Mouse (Mus musculus) gastrocnemius, postnatal 4 days (tissue): ENCODE data around the gene Ptpdc1. TPM values are rescaled to one million over a fixed set of nuclear protein-coding genes. Genes with fewer than 3 reads are reported as not detected.

Source experiments
- DNase-seq, 2 experiments: peaks; one replicate each; pipeline ENCODE4 v3.0.0; 2021 to 2022; ENCODE audit warnings: low spot score in 2 of 2, mixed read lengths in 2 of 2
- total RNA-seq, 2 experiments: library from RNA; stranded (reverse); gene quantifications; 2 replicates each; pipeline ENCODE4 v1.2.3; 2021

Ptpdc1 gene
- total RNA-seq, 2 experiments from 2014 or later: 12.6 to 14.6 TPM

- no peak for DNase-seq
Observed at GRCm38 (mm10) chr13:48657791-48658190, 32.3 kb upstream of the Ptpdc1 start.

DNA sequence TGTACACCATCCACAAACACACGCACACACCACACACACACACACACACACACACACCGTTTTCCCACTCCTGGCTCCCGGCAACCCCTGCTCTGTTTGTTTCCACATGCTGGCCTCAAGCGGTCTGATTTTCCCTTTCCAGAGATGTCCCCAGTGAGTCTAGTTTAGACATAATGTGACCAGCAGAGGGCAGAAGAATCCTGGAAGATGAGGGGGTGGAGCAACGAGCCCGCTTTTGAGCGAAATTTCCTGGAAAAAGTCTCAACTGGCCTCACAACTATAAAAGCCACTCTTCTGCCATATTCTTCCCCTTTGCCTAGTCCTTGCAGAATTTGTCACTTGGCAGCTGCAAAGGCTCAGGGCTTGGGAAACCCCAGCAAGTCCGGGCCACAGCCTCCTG is 30.2 kb upstream of the Ptpdc1 start:
- DNase-seq: peak in 1 of 2 experiments; percentile 58

DNA sequence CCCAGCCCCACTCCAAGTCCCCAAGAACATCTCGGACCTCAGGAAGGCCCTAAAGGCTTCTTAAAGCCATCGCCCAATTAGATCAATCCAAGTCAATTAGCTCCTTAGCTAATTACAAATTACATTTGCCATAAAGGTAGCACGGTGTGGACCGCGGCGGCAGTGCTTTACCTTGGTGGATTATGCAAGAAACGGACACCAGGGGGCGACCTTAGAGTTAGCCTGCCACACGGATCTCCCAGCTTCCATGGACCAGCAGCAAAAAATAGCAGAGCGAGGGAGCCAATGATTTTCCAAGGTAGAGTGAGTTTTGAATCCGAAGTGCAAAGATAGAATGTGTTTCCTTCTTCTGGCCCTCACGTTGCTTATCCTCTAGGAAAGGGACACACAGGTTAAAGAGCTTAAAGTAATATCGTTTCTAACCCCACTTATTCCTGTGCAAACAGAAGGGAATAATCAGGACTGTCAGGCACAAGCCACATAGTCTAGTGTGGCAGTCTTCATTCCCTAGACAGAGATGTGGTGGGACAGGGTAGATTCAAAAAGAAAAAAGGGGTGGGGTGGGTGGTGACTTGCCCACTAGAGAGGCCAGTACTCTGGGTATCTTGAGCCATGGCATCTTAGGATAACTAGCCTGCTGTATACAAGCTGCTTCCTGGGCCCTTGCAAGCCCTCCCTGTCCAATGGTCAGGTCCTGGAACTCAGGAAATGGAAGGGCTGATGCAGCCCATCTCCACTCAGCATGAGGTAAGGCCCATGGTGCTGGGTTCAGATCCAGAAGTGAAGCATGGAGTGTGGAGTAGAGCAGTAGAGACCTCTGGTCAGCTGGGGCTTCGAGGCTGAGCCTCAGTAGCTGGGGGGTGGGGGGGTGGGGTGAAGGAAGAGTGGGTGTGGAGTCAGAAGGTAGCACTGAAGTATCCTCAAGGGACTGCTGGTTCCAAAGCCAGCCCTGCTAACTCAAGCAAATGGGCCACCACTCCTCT is 28.6 kb upstream of the Ptpdc1 start:
- peak in 1 of 2 experiments; percentile 70 for DNase-seq

DNA sequence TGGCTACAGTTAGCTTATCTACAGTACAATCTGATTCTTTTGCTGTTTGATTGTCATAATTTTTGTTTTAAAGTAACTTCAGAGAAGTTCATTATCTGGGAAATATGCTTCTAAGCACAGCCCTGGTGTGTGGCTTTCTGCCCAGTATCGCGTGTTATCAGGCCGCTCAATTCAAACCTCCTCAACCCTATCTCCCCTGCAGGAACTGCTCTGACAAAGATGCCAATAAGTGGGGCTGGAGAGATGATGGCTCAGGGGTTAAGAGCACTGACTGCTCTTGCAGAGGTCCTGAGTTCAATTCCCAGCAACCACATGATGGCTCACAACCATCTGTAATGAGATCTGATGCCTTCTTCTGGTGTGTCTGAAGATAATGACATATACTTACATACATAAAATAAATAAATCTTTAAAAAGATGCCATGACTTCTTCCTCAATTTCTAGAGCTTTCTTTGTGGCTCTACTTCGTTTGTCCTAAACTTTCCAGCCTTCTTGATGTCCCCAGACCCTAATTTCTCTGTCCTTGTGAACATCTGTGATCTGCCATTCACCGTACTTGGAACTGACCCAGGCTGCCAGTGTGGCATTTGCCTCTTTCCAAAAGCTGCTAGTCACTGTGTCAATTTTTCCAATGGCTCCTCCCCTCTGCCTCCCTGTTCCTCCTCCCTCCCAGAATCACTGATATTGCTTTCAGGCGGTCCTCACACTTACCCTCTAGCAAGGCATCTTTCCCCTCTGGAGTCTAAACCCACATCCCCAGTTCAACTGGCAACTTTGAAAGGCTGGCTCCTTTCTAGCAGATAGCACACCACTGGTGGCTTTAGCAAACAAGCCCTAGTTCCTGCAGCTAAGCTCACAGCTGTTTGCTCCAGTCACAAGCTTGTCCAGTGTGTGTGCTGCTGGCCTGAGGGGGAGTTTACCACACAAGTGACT is 25.9 kb upstream of the Ptpdc1 start:
- DNase-seq: no peak

GRCm38 (mm10) chr13:48650615-48651014 is 25.2 kb upstream of the Ptpdc1 start:
- no peak for DNase-seq

- DNase-seq: no peak
Observed at GRCm38 (mm10) chr13:48646696-48647095, 21.2 kb upstream of the Ptpdc1 start.

DNA sequence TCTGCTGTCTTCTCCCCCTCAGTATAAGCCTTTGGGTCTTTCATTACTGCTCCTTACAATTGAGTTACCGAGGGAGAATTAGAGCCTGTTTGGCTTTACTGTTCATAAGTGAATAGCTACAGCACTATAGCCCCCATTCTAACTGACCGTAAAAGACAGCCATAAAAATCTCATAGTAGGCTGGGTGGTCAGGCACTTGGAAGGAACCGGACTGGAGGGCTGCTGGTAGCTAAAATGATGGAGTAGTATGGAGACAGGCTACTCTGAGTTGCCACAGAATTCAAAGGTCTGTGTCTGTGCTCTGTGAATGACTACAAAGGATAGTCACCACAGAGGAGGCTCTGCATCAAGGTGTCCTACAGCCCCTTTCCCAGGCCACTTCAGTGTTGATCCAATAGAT is 18.5 kb upstream of the Ptpdc1 start:
- no peak for DNase-seq

DNA sequence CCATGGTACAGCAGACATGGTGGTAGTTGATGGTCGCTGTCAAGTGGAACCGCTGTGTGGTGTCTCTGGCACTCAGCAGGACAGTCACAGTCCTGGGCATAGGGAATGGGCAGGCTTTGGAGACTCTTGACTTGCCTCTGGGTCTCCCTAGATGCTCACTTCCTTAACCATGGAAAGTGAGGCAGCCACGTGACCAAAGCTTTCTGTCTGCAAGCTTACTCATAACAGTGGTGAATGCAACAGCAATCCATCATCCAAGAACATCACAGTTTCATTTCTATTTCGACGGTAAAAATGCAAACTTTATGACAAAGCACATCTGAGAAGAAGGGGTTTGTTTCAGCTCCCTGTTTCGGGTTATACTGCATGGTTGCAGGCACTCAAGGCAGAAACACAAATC is 17.6 kb upstream of the Ptpdc1 start:
- no peak for DNase-seq

DNA sequence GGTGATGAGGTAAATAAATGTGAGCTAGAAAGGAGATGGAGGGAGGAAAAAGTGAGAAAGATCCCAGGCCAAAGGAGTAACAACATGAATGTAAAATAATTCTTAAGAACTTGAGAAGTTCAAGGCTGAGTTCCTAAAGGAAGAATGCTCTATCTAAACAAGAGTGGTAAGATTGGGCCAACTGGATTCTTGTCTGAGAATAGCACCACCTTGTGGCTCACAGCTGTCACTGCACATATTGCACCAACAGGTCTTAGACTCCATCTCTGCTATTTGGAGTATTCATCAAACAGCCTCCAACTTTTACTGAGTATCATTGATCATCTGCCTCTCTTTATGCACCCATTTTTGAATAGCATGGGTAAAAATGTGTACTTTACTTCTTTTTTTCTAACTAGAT is 14.1 kb upstream of the Ptpdc1 start:
- no peak for DNase-seq

GRCm38 (mm10) chr13:48637706-48638105 is 12.2 kb upstream of the Ptpdc1 start:
- DNase-seq: no peak

GRCm38 (mm10) chr13:48631691-48632090 is 6.2 kb upstream of the Ptpdc1 start:
- DNase-seq: no peak

DNA sequence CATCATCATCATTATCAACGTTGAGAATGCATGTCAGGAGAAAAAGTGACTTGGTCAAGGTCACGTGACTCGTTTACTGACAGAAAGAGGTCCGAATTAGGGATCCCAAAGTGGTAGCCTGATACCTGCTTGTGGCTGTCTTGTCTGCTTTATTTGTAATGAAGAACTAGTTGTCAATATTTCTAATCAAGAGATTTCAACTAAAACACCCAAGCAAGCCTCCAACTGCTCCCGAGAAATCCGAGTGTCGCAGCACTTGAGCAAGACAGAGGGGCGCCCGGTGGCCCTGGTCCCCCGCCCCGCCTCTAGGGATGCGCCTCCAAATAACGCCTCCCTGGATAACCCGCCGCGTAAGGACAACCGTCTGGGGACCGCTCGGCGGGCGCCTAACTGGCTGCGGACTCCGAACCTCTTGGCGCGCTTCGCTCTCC is 481 bp downstream of the Ptpdc1 start:
- no peak for DNase-seq

DNA sequence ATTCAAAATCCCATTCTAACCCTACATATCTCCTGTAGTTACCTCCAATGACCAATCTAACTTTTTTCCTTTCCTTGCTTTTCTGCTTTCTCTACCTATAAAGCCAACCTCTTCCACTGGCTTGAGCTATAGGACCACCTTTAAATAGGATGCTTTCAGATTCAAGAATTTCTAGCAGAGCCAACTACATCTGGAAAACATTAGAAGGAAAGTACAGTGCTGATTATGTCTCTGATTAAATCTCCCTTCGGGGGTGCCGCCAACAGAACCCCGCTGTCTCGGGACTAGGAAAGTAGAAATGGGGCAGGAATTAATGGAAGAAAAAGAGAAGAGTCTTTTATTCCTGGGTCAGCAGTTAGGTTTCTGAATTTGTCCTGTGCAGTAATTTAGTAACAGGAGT is 6.6 kb downstream of the Ptpdc1 start:
- no peak for DNase-seq

GRCm38 (mm10) chr13:48617774-48618173 is 7.7 kb downstream of the Ptpdc1 start:
- no peak for DNase-seq

DNA sequence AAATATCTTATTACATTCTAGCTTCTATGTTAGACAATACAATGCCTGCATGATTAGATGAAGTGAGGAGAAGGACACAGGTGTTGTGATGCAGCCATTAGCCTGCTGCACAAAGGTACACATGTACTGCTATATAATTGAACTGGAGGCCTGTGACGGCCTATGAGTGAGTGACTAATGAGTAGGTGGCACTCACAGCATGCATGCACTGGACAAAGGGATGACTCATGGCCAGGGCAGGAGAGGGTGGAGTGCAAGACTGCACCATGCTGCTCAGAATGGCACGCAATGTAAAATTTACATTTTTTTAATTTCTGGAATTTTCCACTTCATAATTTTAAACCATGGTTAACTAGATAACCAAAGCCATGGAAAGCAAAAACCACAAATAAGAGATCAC is 10.9 kb downstream of the Ptpdc1 start:
- no peak for DNase-seq

DNA sequence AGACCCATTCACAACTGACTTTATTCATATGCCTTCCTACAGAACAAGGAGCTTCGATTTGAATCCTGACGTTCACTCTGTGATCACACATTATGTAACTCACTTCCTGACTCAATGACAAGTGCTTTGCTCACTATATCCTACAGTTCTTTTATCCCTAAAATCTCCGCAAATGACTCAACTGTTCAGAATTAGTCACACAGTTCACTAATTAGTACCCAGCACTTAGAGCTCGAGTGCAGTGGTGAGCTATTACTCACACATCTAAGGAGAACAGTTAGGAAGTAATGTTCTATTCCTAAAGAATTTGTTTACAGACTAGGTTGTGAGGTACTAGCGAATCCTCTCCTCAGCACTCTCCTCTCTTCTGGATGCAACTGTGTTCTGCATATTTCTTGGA is 16.4 kb downstream of the Ptpdc1 start:
- no peak for DNase-seq

DNA sequence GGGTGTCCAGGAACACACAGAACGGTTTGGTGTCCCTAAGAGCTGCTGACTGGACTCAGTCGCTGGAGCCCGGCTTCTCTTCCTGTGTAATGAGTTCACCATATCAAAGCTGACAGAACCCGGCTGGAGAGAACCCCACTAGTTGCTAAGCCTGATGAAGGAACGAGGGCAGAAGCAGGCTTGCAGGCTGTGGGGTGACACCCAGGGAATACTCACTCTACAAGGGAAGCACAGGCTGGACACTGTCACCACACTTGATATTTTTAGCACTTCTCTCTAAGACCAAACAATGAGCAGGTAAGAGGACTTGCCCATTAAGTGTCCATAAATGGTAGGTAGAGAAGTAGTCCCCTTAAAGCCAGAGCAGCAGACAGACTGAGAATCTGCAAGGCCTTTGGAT is 20.9 kb downstream of the Ptpdc1 start:
- DNase-seq: no peak

DNA sequence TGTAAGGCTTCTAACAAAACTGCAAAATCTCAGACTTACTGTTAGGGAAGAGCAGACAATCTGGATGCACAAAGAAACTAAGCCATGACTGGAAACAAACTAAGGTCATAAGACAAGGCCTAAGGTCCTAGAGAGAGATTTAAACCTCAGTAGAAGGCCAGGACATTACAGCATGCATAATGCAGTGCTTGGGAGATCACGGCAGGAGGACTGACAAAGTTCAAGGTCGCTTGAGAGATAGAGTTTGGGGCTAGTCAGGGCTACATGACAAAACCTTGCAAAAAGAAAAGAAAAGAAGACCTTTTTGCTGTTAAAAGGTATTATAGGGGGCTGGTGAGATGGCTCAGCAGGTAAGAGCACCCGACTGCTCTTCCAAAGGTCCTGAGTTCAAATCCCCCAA is 22.2 kb downstream of the Ptpdc1 start:
- DNase-seq: no peak

GRCm38 (mm10) chr13:48594605-48595004 is 30.9 kb downstream of the Ptpdc1 start:
- DNase-seq: no peak

DNA sequence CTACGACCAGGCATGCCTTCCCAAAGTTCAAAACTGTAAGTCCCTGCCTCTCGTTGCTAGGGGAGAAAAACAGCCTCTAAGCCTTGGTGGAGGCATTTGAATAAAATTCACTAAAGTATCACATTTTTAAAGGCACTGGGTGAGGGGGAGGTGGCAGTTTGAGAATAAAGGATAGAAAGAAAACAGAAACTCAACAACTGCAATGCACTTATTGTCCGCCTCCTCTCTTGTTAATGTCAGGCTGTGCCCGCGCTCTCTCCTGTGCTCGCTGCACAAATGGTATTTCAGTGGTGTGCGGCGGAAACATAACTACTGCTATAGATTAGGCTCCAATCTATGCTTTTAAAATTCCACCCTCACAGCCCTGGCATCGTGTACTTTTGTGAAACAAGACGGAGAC is 31.4 kb downstream of the Ptpdc1 start:
- no peak for DNase-seq

DNA sequence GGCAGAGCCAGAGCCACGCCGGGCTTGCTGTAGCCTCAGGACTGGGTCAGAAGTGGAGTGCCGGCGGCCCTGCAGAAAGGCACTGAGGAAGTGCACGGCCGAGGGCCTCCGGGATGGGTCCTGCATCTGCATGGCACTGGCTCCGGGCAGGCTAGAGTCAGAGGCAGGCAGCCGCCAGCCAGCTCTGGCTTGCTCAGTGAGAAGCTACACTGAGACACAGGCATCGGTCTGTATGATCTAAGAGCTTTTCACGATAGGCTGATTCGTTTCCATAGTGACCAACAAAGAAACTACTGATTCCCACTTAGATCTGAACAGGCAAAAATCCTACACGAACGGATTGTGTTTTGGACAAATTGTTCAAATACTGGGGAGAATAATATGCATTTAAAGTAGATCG is 32.3 kb downstream of the Ptpdc1 start:
- DNase-seq: no peak

DNA sequence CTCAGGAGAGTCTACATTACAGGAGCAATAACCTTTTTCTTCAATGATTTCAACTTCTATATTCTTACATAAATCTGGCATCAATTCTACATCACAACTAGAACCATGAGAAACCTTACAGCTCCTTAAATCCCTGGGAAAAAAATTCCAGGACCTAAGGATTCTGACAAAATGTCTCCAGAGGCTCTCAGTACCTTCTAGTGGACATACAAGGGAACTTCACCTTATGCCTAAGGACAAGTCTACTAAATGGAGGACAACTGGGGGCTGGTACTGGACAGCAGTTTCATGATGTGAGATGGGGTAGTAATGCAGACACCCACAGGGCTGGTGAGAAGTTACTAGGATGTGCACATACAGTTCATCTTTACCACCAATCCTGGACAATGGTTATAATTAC is 34.7 kb downstream of the Ptpdc1 start:
- DNase-seq: no peak
